Mouse (Mus musculus): ENCODE measurements around the gene Trpm4. TPM values are rescaled to one million over a fixed set of nuclear protein-coding genes. Genes with fewer than 3 reads are reported as not detected.

Gene Trpm4
- polyA plus RNA-seq, 1 experiment from 2014 or later = 15.9 TPM

DNA sequence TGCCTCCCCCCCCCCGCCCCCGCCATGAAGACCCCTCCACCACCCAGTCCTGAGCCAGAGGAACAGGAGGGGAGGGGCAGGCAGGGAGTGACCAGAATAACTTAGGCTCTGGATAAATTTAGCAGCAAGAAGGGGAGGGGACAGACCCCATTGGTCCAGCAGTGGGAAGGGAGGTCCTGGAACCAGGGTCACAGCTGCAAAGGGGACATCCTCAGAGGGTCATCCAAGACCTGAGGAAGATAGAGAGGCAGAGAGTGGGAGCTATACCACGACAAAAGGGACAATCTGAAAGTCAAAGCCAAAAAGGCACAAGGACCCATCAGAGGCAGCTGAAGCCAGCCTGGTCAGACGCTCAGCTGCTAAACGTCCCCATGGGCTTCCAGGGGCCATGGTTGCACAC lies 1.5 kb upstream of the Trpm4 start, which contains the start of gene Hrc:
Gene Hrc (plus strand): TSS at position 235 of the 400 bp plus-strand sequence.
- Histone ChIP-seq H3K27ac (peak within 1 kb of the TSS; percentile 15; the same call in 1 of the 2 replicates), H3K9me3 (replicated peaks; ENCODE audit: low read length) (no peaks in the 10 kb centered on the region), H3K27me3 (ENCODE audit: insufficient read depth, low read length) (no peaks in the 10 kb centered on the region), H3K4me1 (replicated peaks; ENCODE audit: insufficient read depth, low read length) (peaks cover 23% of the 10 kb centered on the region), H3K36me3 (ENCODE audit: insufficient read depth, low read length) (no peaks in the 10 kb centered on the region), H3K4me3 (replicated peaks; ENCODE audit: low read depth, low read length) (no peak within 1 kb of the TSS), H3K9ac (ENCODE audit: low read depth, low read length) (no peak within 1 kb of the TSS), H3K4me2 (ENCODE audit: low read length) (peak within 1 kb of the TSS; percentile 85; the same call in 1 of the 2 replicates)
- TF ChIP-seq CTCF (IDR thresholded peaks at IDR 0.05; ENCODE audit: low read depth) = no peak
- DNase-seq (ENCODE audit: low spot score) (peak; percentile 46), ATAC-seq (replicated peaks; ENCODE audit: low FRiP score, low read depth) (no peak)
- 19% methylated on average over 5 of the region's 5 CpGs for WGBS

- H3K27ac ChIP-seq = peak overlapping the region; percentile 15; the same call in 1 of the 2 replicates
- 23% methylated on average over 3 of the region's 3 CpGs for WGBS
- no peak for TF ChIP-seq CTCF (IDR thresholded peaks at IDR 0.05; ENCODE audit: low read depth)
- no peak for ATAC-seq (replicated peaks; ENCODE audit: low FRiP score, low read depth)
- peaks cover 21% of the 10 kb centered on the region for H3K4me1 ChIP-seq (replicated peaks; ENCODE audit: insufficient read depth, low read length)
- no peak overlapping the region for H3K4me3 ChIP-seq (replicated peaks; ENCODE audit: low read depth, low read length)
- no peak overlapping the region for H3K9ac ChIP-seq (ENCODE audit: low read depth, low read length)
- H3K9me3 ChIP-seq (replicated peaks; ENCODE audit: low read length) = no peaks in the 10 kb centered on the region
- H3K27me3 ChIP-seq (ENCODE audit: insufficient read depth, low read length) = no peaks in the 10 kb centered on the region
- 0 out of 2 replicates have a peak overlapping the region, but pooled peaks have one; percentile 85 for H3K4me2 ChIP-seq (ENCODE audit: low read length)
- no peaks in the 10 kb centered on the region for H3K36me3 ChIP-seq (ENCODE audit: insufficient read depth, low read length)
- DNase-seq (ENCODE audit: low spot score) = peak; percentile 34
Observed at GRCm38 (mm10) chr7:45334605-45335004, 1.0 kb upstream of the Trpm4 start.

DNA sequence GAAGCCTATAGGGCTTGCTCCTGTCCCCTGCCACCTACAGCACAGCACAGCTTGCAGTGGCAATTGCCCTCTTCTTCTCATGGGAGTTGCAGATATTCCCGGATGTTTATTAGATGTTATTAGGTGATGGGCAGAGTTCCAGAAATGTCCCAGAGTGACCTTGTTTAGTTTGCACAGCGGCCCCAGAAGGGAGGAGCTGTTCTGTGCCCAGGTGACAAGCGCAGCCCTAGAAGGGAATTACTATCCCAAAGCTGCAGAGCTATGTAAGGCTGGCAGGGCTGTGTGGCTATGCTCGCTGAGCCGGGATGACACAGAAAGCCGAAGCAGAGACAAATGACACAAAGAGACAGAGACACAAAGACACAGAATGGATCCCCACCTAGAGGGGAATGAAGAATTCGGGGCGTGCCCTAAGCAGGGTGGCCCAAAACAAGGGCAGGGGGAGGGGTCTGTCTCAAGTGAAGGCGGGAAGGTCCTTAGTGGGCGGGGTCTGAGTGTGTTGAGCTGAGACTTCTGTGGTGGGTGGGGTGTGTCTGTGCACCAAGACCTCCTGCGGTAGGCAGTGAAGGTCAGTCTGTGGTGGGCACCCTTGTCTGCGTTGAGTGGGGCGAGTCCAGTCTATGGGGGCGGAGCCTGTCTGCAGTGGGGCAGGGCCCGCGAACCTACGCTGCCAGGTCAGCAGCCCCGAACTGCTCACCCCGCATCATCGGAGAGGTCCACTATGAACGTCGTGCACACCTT lies 725 bp downstream of the Trpm4 start:
- 1% methylated on average over 22 of the region's 22 CpGs for WGBS

DNA sequence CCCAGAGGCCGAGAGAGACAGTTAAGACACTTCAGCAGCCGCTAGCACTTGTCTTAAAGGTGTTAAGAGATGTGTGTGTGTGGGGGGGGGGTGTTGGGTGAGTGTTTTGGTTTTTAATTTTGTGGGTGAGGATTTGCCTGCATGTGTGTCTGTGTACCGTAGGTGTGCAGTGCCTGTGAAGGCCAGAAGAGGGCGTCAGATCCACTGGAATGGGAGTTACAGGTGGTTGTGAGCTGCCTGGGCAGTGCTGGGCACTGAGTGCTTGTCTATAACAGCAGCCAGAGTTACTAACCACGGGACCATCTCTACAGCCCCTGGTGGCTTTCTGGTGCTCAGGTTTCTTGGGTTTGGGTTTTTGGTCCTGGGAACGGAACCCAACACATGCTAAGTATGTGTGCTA lies 2.1 kb downstream of the Trpm4 start:
- Histone ChIP-seq H3K4me2 (ENCODE audit: low read length) (no peak overlapping the region), H3K27me3 (ENCODE audit: insufficient read depth, low read length) (no peaks in the 10 kb centered on the region), H3K27ac (no peak overlapping the region), H3K4me1 (replicated peaks; ENCODE audit: insufficient read depth, low read length) (peaks cover 9% of the 10 kb centered on the region), H3K4me3 (replicated peaks; ENCODE audit: low read depth, low read length) (no peak overlapping the region), H3K9me3 (replicated peaks; ENCODE audit: low read length) (no peaks in the 10 kb centered on the region), H3K36me3 (ENCODE audit: insufficient read depth, low read length) (0 out of 2 replicates have a peak, but pooled peaks cover 3% of the 10 kb centered on the region), H3K9ac (ENCODE audit: low read depth, low read length) (no peak overlapping the region)
- DNase-seq (ENCODE audit: low spot score) (no peak), ATAC-seq (replicated peaks; ENCODE audit: low FRiP score, low read depth) (no peak)
- TF ChIP-seq CTCF (IDR thresholded peaks at IDR 0.05; ENCODE audit: low read depth) = peak; percentile 23; the same call in 1 of the 2 replicates
- 87% methylated on average over 6 of the region's 6 CpGs for WGBS

More for the DNA sequence above, 725 bp downstream of the Trpm4 start:
- H3K36me3 ChIP-seq (ENCODE audit: insufficient read depth, low read length) = no peaks in the 10 kb centered on the region
- H3K4me1 ChIP-seq (replicated peaks; ENCODE audit: insufficient read depth, low read length) = peaks cover 11% of the 10 kb centered on the region
- H3K27me3 ChIP-seq (ENCODE audit: insufficient read depth, low read length) = no peaks in the 10 kb centered on the region
- H3K4me2 ChIP-seq (ENCODE audit: low read length) = peak overlapping the region; percentile 85
- no peak for TF ChIP-seq CTCF (IDR thresholded peaks at IDR 0.05; ENCODE audit: low read depth)
- peak; percentile 86 for DNase-seq (ENCODE audit: low spot score)
- H3K9me3 ChIP-seq (replicated peaks; ENCODE audit: low read length) = no peaks in the 10 kb centered on the region
- peak; percentile 63 for ATAC-seq (replicated peaks; ENCODE audit: low FRiP score, low read depth)
- H3K27ac ChIP-seq = peak overlapping the region; percentile 90
- H3K9ac ChIP-seq (ENCODE audit: low read depth, low read length) = peak overlapping the region; percentile 72
- H3K4me3 ChIP-seq (replicated peaks; ENCODE audit: low read depth, low read length) = peak overlapping the region; percentile 62

DNA sequence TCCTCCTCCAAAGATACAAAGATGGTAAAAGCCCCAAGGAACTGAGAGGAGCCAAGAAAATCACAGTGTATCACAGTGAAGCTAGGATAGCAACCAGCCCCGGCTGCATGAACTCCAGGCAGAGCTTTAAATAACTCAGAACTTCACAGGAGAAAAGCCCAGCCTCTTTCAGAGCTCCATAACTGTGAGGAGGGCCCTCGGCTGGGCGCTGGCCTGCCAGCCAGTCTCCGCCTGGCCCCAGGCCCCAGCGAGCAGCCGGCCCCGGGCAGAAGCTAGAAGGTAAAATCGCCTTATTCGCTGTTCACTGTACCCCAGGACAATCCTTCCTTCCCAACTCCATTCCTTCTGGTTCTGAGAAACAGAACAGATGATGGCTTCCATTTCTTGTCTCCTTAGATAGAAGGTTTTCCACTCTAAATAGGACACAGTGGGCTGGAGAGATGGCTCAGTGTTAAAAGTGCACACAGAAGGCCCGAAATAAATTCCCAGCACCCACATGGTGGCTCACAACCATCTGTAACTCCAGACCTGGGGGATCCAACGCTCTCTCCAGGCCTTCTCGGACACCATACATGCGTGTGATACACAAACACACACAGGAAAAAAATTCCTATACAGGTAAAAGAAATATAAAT lies 4.6 kb downstream of the Trpm4 start:
- no peak overlapping the region for H3K4me3 ChIP-seq (replicated peaks; ENCODE audit: low read depth, low read length)
- H3K9ac ChIP-seq (ENCODE audit: low read depth, low read length) = no peak overlapping the region
- H3K27me3 ChIP-seq (ENCODE audit: insufficient read depth, low read length) = no peaks in the 10 kb centered on the region
- no peak for ATAC-seq (replicated peaks; ENCODE audit: low FRiP score, low read depth)
- H3K36me3 ChIP-seq (ENCODE audit: insufficient read depth, low read length) = 0 out of 2 replicates have a peak, but pooled peaks cover 12% of the 10 kb centered on the region
- TF ChIP-seq CTCF (IDR thresholded peaks at IDR 0.05; ENCODE audit: low read depth) = no peak
- 79% methylated on average over 13 of the region's 13 CpGs for WGBS
- no peak overlapping the region for H3K4me2 ChIP-seq (ENCODE audit: low read length)
- H3K4me1 ChIP-seq (replicated peaks; ENCODE audit: insufficient read depth, low read length) = peaks cover 6% of the 10 kb centered on the region; the same call in 1 of the 2 replicates
- no peaks in the 10 kb centered on the region for H3K9me3 ChIP-seq (replicated peaks; ENCODE audit: low read length)
- DNase-seq (ENCODE audit: low spot score) = no peak
- no peak overlapping the region for H3K27ac ChIP-seq

DNA sequence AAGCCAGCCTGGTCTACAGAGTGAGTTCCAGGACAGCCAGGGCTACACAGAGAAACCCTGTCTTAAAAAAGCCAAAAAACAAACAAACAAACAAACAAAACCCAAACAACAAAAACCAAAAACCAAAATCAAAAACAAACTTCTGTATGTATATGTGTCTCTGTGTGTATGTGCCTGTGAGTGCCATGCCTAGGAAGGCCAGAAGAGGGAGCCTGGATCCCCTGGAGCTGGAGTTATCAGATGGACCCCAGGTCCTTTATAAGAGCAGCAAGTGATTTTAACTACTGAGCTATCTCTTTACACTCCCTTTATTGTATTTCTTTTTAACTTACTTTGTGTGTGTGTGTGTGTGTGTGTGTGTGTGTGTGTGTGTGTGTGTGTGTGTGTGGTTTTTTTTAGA lies 7.8 kb downstream of the Trpm4 start:
- Histone ChIP-seq H3K4me2 (ENCODE audit: low read length) (no peak overlapping the region), H3K9me3 (replicated peaks; ENCODE audit: low read length) (no peaks in the 10 kb centered on the region), H3K4me3 (replicated peaks; ENCODE audit: low read depth, low read length) (no peak overlapping the region), H3K27ac (no peak overlapping the region), H3K27me3 (ENCODE audit: insufficient read depth, low read length) (no peaks in the 10 kb centered on the region), H3K4me1 (replicated peaks; ENCODE audit: insufficient read depth, low read length) (no peaks in the 10 kb centered on the region), H3K36me3 (ENCODE audit: insufficient read depth, low read length) (0 out of 2 replicates have a peak, but pooled peaks cover 19% of the 10 kb centered on the region), H3K9ac (ENCODE audit: low read depth, low read length) (no peak overlapping the region)
- peak; percentile 38; the same call in 1 of the 2 replicates for TF ChIP-seq CTCF (IDR thresholded peaks at IDR 0.05; ENCODE audit: low read depth)
- DNase-seq (ENCODE audit: low spot score) (no peak), ATAC-seq (replicated peaks; ENCODE audit: low FRiP score, low read depth) (no peak)
